Mouse (Mus musculus): ENCODE measurements at regions not wholly inside any gene's neighbourhood (a gene's known extent, or its start where the extent isn't known, plus 50 kb on each side); places are given as distances from the start of the nearest gene placed in this dataset.

GRCm38 (mm10) chr3:153077846-153078703, 96.0 kb upstream of the St6galnac5 start:
- Histone ChIP-seq H3K4me1 (replicated peaks) (no peaks in the 10 kb centered on the region), H3K9ac (no peak overlapping the region), H3K4me3 (replicated peaks) (no peak overlapping the region), H3K27me3 (no peaks in the 10 kb centered on the region), H3K9me3 (replicated peaks) (no peaks in the 10 kb centered on the region), H3K36me3 (replicated peaks) (no peaks in the 10 kb centered on the region), H3K27ac (replicated peaks) (no peak overlapping the region), H3K4me2 (no peak overlapping the region)
- ATAC-seq (ENCODE audit: insufficient read depth): no peak
- 62% methylated on average over 14 of the region's 14 CpGs for WGBS (ENCODE audit: insufficient replicate concordance)

- no peak for ATAC-seq (ENCODE audit: insufficient read depth)
- H3K27ac ChIP-seq (replicated peaks): no peak overlapping the region
- H3K36me3 ChIP-seq (replicated peaks): no peaks in the 10 kb centered on the region
- WGBS (ENCODE audit: insufficient replicate concordance): 48% methylated on average over 10 of the region's 10 CpGs
- no peaks in the 10 kb centered on the region for H3K9me3 ChIP-seq (replicated peaks)
- H3K4me3 ChIP-seq (replicated peaks): no peak overlapping the region
- peaks cover 22% of the 10 kb centered on the region for H3K4me1 ChIP-seq (replicated peaks)
- H3K4me2 ChIP-seq: no peak overlapping the region
- no peak overlapping the region for H3K9ac ChIP-seq
- no peaks in the 10 kb centered on the region for H3K27me3 ChIP-seq
Measured at GRCm38 (mm10) chr3:153072200-153072919, 90.3 kb upstream of the St6galnac5 start.

- peak overlapping the region; percentile 16 for H3K4me2 ChIP-seq
- peak overlapping the region; percentile 24; the same call in 1 of the 2 replicates for H3K27ac ChIP-seq (replicated peaks)
- peak; percentile 64 for ATAC-seq (ENCODE audit: insufficient read depth)
- no peaks in the 10 kb centered on the region for H3K36me3 ChIP-seq (replicated peaks)
- 71% methylated on average over 8 of the region's 8 CpGs for WGBS (ENCODE audit: insufficient replicate concordance)
- no peaks in the 10 kb centered on the region for H3K9me3 ChIP-seq (replicated peaks)
- H3K9ac ChIP-seq: no peak overlapping the region
- H3K27me3 ChIP-seq: no peaks in the 10 kb centered on the region
- H3K4me1 ChIP-seq (replicated peaks): peaks cover 22% of the 10 kb centered on the region
- H3K4me3 ChIP-seq (replicated peaks): no peak overlapping the region
Measured at GRCm38 (mm10) chr3:153071549-153071948, 89.5 kb upstream of the St6galnac5 start.

GRCm38 (mm10) chr3:153071123-153071522, 89.1 kb upstream of the St6galnac5 start:
- Histone ChIP-seq H3K4me1 (replicated peaks) (peaks cover 22% of the 10 kb centered on the region), H3K36me3 (replicated peaks) (no peaks in the 10 kb centered on the region), H3K27ac (replicated peaks) (peak overlapping the region; percentile 24; the same call in 1 of the 2 replicates), H3K9me3 (replicated peaks) (no peaks in the 10 kb centered on the region), H3K27me3 (no peaks in the 10 kb centered on the region), H3K9ac (no peak overlapping the region), H3K4me3 (replicated peaks) (no peak overlapping the region), H3K4me2 (peak overlapping the region; percentile 16)
- ATAC-seq (ENCODE audit: insufficient read depth): peak; percentile 95
- 31% methylated on average over 3 of the region's 3 CpGs for WGBS (ENCODE audit: insufficient replicate concordance)

- Histone ChIP-seq H3K36me3 (replicated peaks) (no peaks in the 10 kb centered on the region), H3K4me3 (replicated peaks) (no peak overlapping the region), H3K9ac (no peak overlapping the region), H3K27ac (replicated peaks) (no peak overlapping the region), H3K4me2 (no peak overlapping the region), H3K9me3 (replicated peaks) (no peaks in the 10 kb centered on the region), H3K4me1 (replicated peaks) (peaks cover 12% of the 10 kb centered on the region), H3K27me3 (no peaks in the 10 kb centered on the region)
- WGBS (ENCODE audit: insufficient replicate concordance): 59% methylated on average over 3 of the region's 3 CpGs
- no peak for ATAC-seq (ENCODE audit: insufficient read depth)
Measured at GRCm38 (mm10) chr3:153065890-153066289, 83.8 kb upstream of the St6galnac5 start.

GRCm38 (mm10) chr3:153053163-153053562, 71.1 kb upstream of the St6galnac5 start:
- Histone ChIP-seq H3K9ac (no peak overlapping the region), H3K9me3 (replicated peaks) (no peaks in the 10 kb centered on the region), H3K4me1 (replicated peaks) (no peaks in the 10 kb centered on the region), H3K4me3 (replicated peaks) (no peak overlapping the region), H3K27ac (replicated peaks) (no peak overlapping the region), H3K36me3 (replicated peaks) (no peaks in the 10 kb centered on the region), H3K27me3 (no peaks in the 10 kb centered on the region), H3K4me2 (no peak overlapping the region)
- no peak for ATAC-seq (ENCODE audit: insufficient read depth)
- WGBS (ENCODE audit: insufficient replicate concordance): 68% methylated on average over 3 of the region's 3 CpGs

DNA sequence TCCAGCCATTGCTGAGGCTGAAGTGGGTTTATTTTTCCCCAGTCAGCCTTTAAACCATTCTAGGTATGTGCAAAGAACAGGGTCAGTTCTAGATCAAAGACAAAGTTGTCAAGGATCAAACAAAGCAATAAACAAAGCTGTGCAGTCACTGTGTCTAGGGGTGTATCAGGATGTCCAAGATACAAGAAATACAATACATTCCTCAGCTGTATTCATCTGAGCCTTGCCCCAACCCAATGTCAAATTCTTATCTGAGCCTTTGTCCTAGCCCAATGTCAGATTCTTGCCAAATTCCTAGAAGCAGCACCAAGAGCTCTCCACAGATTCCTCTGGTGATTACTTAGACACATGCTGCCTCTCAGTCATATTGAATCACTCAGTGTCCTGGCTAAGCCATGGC, 69.5 kb upstream of the St6galnac5 start:
- no peaks in the 10 kb centered on the region for H3K9me3 ChIP-seq (replicated peaks)
- H3K36me3 ChIP-seq (replicated peaks): no peaks in the 10 kb centered on the region
- no peak overlapping the region for H3K27ac ChIP-seq (replicated peaks)
- H3K4me2 ChIP-seq: no peak overlapping the region
- no peak overlapping the region for H3K9ac ChIP-seq
- no peaks in the 10 kb centered on the region for H3K4me1 ChIP-seq (replicated peaks)
- H3K4me3 ChIP-seq (replicated peaks): no peak overlapping the region
- no peaks in the 10 kb centered on the region for H3K27me3 ChIP-seq
- no peak for ATAC-seq (ENCODE audit: insufficient read depth)

- Histone ChIP-seq H3K9ac (no peak overlapping the region), H3K36me3 (replicated peaks) (no peaks in the 10 kb centered on the region), H3K27ac (replicated peaks) (no peak overlapping the region), H3K4me1 (replicated peaks) (no peaks in the 10 kb centered on the region), H3K4me3 (replicated peaks) (no peak overlapping the region), H3K27me3 (no peaks in the 10 kb centered on the region), H3K9me3 (replicated peaks) (no peaks in the 10 kb centered on the region), H3K4me2 (no peak overlapping the region)
- ATAC-seq (ENCODE audit: insufficient read depth): peak; percentile 37; the same call in 1 of the 2 replicates
- 43% methylated on average over 2 of the region's 2 CpGs for WGBS (ENCODE audit: insufficient replicate concordance)
Measured at GRCm38 (mm10) chr3:153045328-153045727, 63.3 kb upstream of the St6galnac5 start.

DNA sequence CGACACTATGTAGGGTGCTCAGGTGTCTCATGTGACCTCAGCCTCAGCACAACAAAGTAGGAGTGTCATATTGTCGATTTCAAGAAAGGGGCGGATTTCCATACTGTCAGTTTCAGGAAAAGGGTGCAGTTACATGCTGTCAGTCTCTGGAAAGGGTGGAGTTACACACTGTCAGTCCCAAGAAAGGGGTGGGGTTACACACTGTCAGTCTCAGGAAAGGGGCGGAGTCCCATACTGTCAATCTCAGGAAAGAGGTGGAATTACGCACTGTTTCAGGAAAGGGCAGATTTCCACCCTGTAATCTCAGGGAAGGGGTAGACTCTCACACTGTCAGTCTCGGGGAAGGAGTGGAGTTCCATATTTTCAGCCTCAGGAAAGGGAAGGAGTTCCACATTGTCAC, 51.9 kb upstream of the St6galnac5 start:
- no peaks in the 10 kb centered on the region for H3K9me3 ChIP-seq (replicated peaks)
- no peak overlapping the region for H3K4me2 ChIP-seq
- H3K4me1 ChIP-seq (replicated peaks): no peaks in the 10 kb centered on the region
- no peaks in the 10 kb centered on the region for H3K36me3 ChIP-seq (replicated peaks)
- H3K4me3 ChIP-seq (replicated peaks): no peak overlapping the region
- no peak overlapping the region for H3K27ac ChIP-seq (replicated peaks)
- 59% methylated on average over 6 of the region's 6 CpGs for WGBS (ENCODE audit: insufficient replicate concordance)
- no peaks in the 10 kb centered on the region for H3K27me3 ChIP-seq
- no peak overlapping the region for H3K9ac ChIP-seq
- ATAC-seq (ENCODE audit: insufficient read depth): no peak
